Mouse (Mus musculus): Measurements from ENCODE around the gene Fbxo24. TPM values are rescaled to one million over a fixed set of nuclear protein-coding genes. Genes with fewer than 3 reads are reported as not detected.

Fbxo24 gene
- 0.53 TPM for total RNA-seq (2023)

GRCm38 (mm10) chr5:137628498-137629305 lies at the start of gene Fbxo24, which contains the start of the genes Lrch4 and Gm20605:
Gene Fbxo24 (minus strand): TSS chr5:137629002.
Gene Lrch4 (plus strand): TSS chr5:137629121.
Gene Gm20605 (plus strand): TSS chr5:137629175.

GRCm38 (mm10) chr5:137645652-137646091 lies 16.9 kb upstream of the Fbxo24 start, which contains the start of gene Irs3:
Gene Irs3 (minus strand): TSS chr5:137645714.

GRCm38 (mm10) chr5:137641054-137641453 lies 12.3 kb upstream of the Fbxo24 start, which contains the start of gene Sap25:
Gene Sap25 (plus strand): TSS chr5:137641334.

GRCm38 (mm10) chr5:137613550-137613949 lies 15.3 kb downstream of the Fbxo24 start, which contains the start of gene Pcolce:
Gene Pcolce (minus strand): TSS chr5:137613784.

GRCm38 (mm10) chr5:137600619-137601364 lies 28.0 kb downstream of the Fbxo24 start, which contains the start of gene Mospd3:
Gene Mospd3 (minus strand): TSS chr5:137601058.

GRCm38 (mm10) chr5:137569665-137570064 lies 59.1 kb downstream of the Fbxo24 start, which contains the start of gene Tfr2:
Gene Tfr2 (plus strand): TSS chr5:137569840.

Other genes with a start within 250 kb of the Fbxo24 start
- 0.09 TPM for gene Zan, start 151.9 kb downstream of the Fbxo24 start, total RNA-seq (2023)
- 28.3 TPM for gene Pop7, start 126.5 kb downstream of the Fbxo24 start, total RNA-seq (2023)
- gene Gigyf1, start 110.5 kb downstream of the Fbxo24 start, total RNA-seq (2023) = 101 TPM
- gene Epo, start 95.8 kb downstream of the Fbxo24 start, total RNA-seq (2023) = not detected
- 306 TPM for gene Gnb2, start 95.5 kb downstream of the Fbxo24 start, total RNA-seq (2023)
- not detected for gene Actl6b, start 75.5 kb downstream of the Fbxo24 start, total RNA-seq (2023)
- not detected for gene Tfr2, start 59.2 kb downstream of the Fbxo24 start, total RNA-seq (2023)
- 40.9 TPM for gene Mospd3, start 27.9 kb downstream of the Fbxo24 start, total RNA-seq (2023)
- 1.8 TPM for gene Pcolce, start 15.2 kb downstream of the Fbxo24 start, total RNA-seq (2023)
- 208 TPM for gene Lrch4, start 119 bp upstream of the Fbxo24 start, total RNA-seq (2023)
- 63.8 TPM for gene Gm20605, start 173 bp upstream of the Fbxo24 start, total RNA-seq (2023)
- 111 TPM for gene Sap25, start 12.3 kb upstream of the Fbxo24 start, total RNA-seq (2023)
- not detected for gene Irs3, start 16.7 kb upstream of the Fbxo24 start, total RNA-seq (2023)
- 33.8 TPM for gene Agfg2, start 55.7 kb upstream of the Fbxo24 start, total RNA-seq (2023)
- gene Nyap1, start 112.6 kb upstream of the Fbxo24 start, total RNA-seq (2023) = 1.7 TPM
- gene Tsc22d4, start 116.7 kb upstream of the Fbxo24 start, total RNA-seq (2023) = 231 TPM
- gene Ppp1r35, start 149.8 kb upstream of the Fbxo24 start, total RNA-seq (2023) = 23.3 TPM
- gene Mepce, start 158.7 kb upstream of the Fbxo24 start, total RNA-seq (2023) = 168 TPM
- gene Zcwpw1, start 158.8 kb upstream of the Fbxo24 start, total RNA-seq (2023) = 15.1 TPM
- gene Pilra, start 207.3 kb upstream of the Fbxo24 start, total RNA-seq (2023) = 5.1 TPM
- gene Pilrb1, start 229.1 kb upstream of the Fbxo24 start, total RNA-seq (2023) = 2.1 TPM
- 1.7 TPM for gene Pilrb2, start 242.8 kb upstream of the Fbxo24 start, total RNA-seq (2023)